Mouse (Mus musculus): ENCODE data around the gene Lrcol1. TPM values are rescaled to one million over a fixed set of nuclear protein-coding genes. Genes with fewer than 3 reads are reported as not detected.

Lrcol1 gene
- polyA plus RNA-seq, 1 experiment from 2014 or later = not detected

- Histone ChIP-seq H3K27ac (ENCODE audit: low read depth) (no peak overlapping the region), H3K4me3 (ENCODE audit: low read depth, low read length) (no peak overlapping the region), H3K4me2 (ENCODE audit: low read depth, low read length) (no peak overlapping the region), H3K9me3 (ENCODE audit: low read length) (no peaks in the 10 kb centered on the region), H3K4me1 (ENCODE audit: insufficient read depth) (no peaks in the 10 kb centered on the region), H3K9ac (replicated peaks) (no peak overlapping the region), H3K27me3 (ENCODE audit: insufficient read depth, low read length) (no peaks in the 10 kb centered on the region), H3K36me3 (replicated peaks; ENCODE audit: insufficient read depth, low read length) (peaks cover 22% of the 10 kb centered on the region)
- WGBS (ENCODE audit: insufficient replicate concordance) = 81% methylated on average over 4 of the region's 4 CpGs
- TF ChIP-seq EP300 (IDR thresholded peaks at IDR 0.05; ENCODE audit: low read depth) (no peak), CTCF (IDR thresholded peaks at IDR 0.05; ENCODE audit: low read depth) (no peak)
- ATAC-seq = no peak
- DNase-seq = no peak
These were observed 35.3 kb downstream of the Lrcol1 start for GRCm38 (mm10) chr5:110379823-110380222.

- no peak overlapping the region for H3K4me3 ChIP-seq (ENCODE audit: low read depth, low read length)
- 77% methylated on average over 6 of the region's 6 CpGs for WGBS (ENCODE audit: insufficient replicate concordance)
- peaks cover 7% of the 10 kb centered on the region; the same call in 1 of the 2 replicates for H3K27me3 ChIP-seq (ENCODE audit: insufficient read depth, low read length)
- H3K4me1 ChIP-seq (ENCODE audit: insufficient read depth) = peaks cover 5% of the 10 kb centered on the region; the same call in 1 of the 2 replicates
- H3K9me3 ChIP-seq (ENCODE audit: low read length) = no peaks in the 10 kb centered on the region
- H3K9ac ChIP-seq (replicated peaks) = no peak overlapping the region
- ATAC-seq (no peak), DNase-seq (no peak)
- no peak overlapping the region for H3K27ac ChIP-seq (ENCODE audit: low read depth)
- no peaks in the 10 kb centered on the region for H3K36me3 ChIP-seq (replicated peaks; ENCODE audit: insufficient read depth, low read length)
- TF ChIP-seq EP300 (IDR thresholded peaks at IDR 0.05; ENCODE audit: low read depth) (no peak), CTCF (IDR thresholded peaks at IDR 0.05; ENCODE audit: low read depth) (no peak)
- H3K4me2 ChIP-seq (ENCODE audit: low read depth, low read length) = no peak overlapping the region
These were observed 40.0 kb downstream of the Lrcol1 start for GRCm38 (mm10) chr5:110384491-110384890.

GRCm38 (mm10) chr5:110385263-110385662 lies 40.7 kb downstream of the Lrcol1 start:
- Histone ChIP-seq H3K27me3 (ENCODE audit: insufficient read depth, low read length) (peaks cover 7% of the 10 kb centered on the region; the same call in 1 of the 2 replicates), H3K4me3 (ENCODE audit: low read depth, low read length) (no peak overlapping the region), H3K27ac (ENCODE audit: low read depth) (no peak overlapping the region), H3K4me1 (ENCODE audit: insufficient read depth) (peaks cover 5% of the 10 kb centered on the region; the same call in 1 of the 2 replicates), H3K9ac (replicated peaks) (no peak overlapping the region), H3K36me3 (replicated peaks; ENCODE audit: insufficient read depth, low read length) (no peaks in the 10 kb centered on the region), H3K9me3 (ENCODE audit: low read length) (no peaks in the 10 kb centered on the region), H3K4me2 (ENCODE audit: low read depth, low read length) (peak overlapping the region; percentile 6; the same call in 1 of the 2 replicates)
- ATAC-seq (no peak), DNase-seq (no peak)
- WGBS (ENCODE audit: insufficient replicate concordance) = 67% methylated on average over 4 of the region's 4 CpGs
- no peak for TF ChIP-seq EP300 (IDR thresholded peaks at IDR 0.05; ENCODE audit: low read depth)
- no peak for TF ChIP-seq CTCF (IDR thresholded peaks at IDR 0.05; ENCODE audit: low read depth)

GRCm38 (mm10) chr5:110386371-110387330 lies 42.1 kb downstream of the Lrcol1 start:
- H3K4me1 ChIP-seq (ENCODE audit: insufficient read depth) = peaks cover 5% of the 10 kb centered on the region; the same call in 1 of the 2 replicates
- peak overlapping the region; percentile 47 for H3K4me3 ChIP-seq (ENCODE audit: low read depth, low read length)
- H3K27ac ChIP-seq (ENCODE audit: low read depth) = no peak overlapping the region
- WGBS (ENCODE audit: insufficient replicate concordance) = 4% methylated on average over 90 of the region's 90 CpGs
- peak; percentile 67 for DNase-seq
- peak overlapping the region; percentile 41; the same call in 1 of the 2 replicates for H3K9ac ChIP-seq (replicated peaks)
- peak overlapping the region; percentile 75 for H3K4me2 ChIP-seq (ENCODE audit: low read depth, low read length)
- H3K27me3 ChIP-seq (ENCODE audit: insufficient read depth, low read length) = peaks cover 7% of the 10 kb centered on the region; the same call in 1 of the 2 replicates
- H3K36me3 ChIP-seq (replicated peaks; ENCODE audit: insufficient read depth, low read length) = no peaks in the 10 kb centered on the region
- ATAC-seq = peak; percentile 79
- no peak for TF ChIP-seq CTCF (IDR thresholded peaks at IDR 0.05; ENCODE audit: low read depth)
- no peak for TF ChIP-seq EP300 (IDR thresholded peaks at IDR 0.05; ENCODE audit: low read depth)
- H3K9me3 ChIP-seq (ENCODE audit: low read length) = no peaks in the 10 kb centered on the region

- H3K27ac ChIP-seq (ENCODE audit: low read depth) = no peak overlapping the region
- ATAC-seq (no peak), DNase-seq (no peak)
- H3K4me1 ChIP-seq (ENCODE audit: insufficient read depth) = peaks cover 5% of the 10 kb centered on the region; the same call in 1 of the 2 replicates
- 30% methylated on average over 8 of the region's 8 CpGs for WGBS (ENCODE audit: insufficient replicate concordance)
- H3K4me3 ChIP-seq (ENCODE audit: low read depth, low read length) = peak overlapping the region; percentile 47
- H3K36me3 ChIP-seq (replicated peaks; ENCODE audit: insufficient read depth, low read length) = 0 out of 2 replicates have a peak, but pooled peaks cover 2% of the 10 kb centered on the region
- peaks cover 7% of the 10 kb centered on the region; the same call in 1 of the 2 replicates for H3K27me3 ChIP-seq (ENCODE audit: insufficient read depth, low read length)
- H3K9me3 ChIP-seq (ENCODE audit: low read length) = no peaks in the 10 kb centered on the region
- TF ChIP-seq CTCF (IDR thresholded peaks at IDR 0.05; ENCODE audit: low read depth) (no peak), EP300 (IDR thresholded peaks at IDR 0.05; ENCODE audit: low read depth) (no peak)
- 0 out of 2 replicates have a peak overlapping the region, but pooled peaks have one; percentile 11 for H3K9ac ChIP-seq (replicated peaks)
- peak overlapping the region; percentile 75 for H3K4me2 ChIP-seq (ENCODE audit: low read depth, low read length)
These were observed 42.8 kb downstream of the Lrcol1 start for GRCm38 (mm10) chr5:110387332-110387731.

GRCm38 (mm10) chr5:110390631-110391030 lies 46.1 kb downstream of the Lrcol1 start:
- H3K9me3 ChIP-seq (ENCODE audit: low read length) = no peaks in the 10 kb centered on the region
- no peak overlapping the region for H3K27ac ChIP-seq (ENCODE audit: low read depth)
- no peak overlapping the region for H3K4me3 ChIP-seq (ENCODE audit: low read depth, low read length)
- DNase-seq (no peak), ATAC-seq (no peak)
- 79% methylated on average over 4 of the region's 4 CpGs for WGBS (ENCODE audit: insufficient replicate concordance)
- peaks cover 10% of the 10 kb centered on the region; the same call in 1 of the 2 replicates for H3K4me1 ChIP-seq (ENCODE audit: insufficient read depth)
- H3K36me3 ChIP-seq (replicated peaks; ENCODE audit: insufficient read depth, low read length) = 0 out of 2 replicates have a peak, but pooled peaks cover 2% of the 10 kb centered on the region
- H3K9ac ChIP-seq (replicated peaks) = no peak overlapping the region
- H3K4me2 ChIP-seq (ENCODE audit: low read depth, low read length) = no peak overlapping the region
- no peak for TF ChIP-seq EP300 (IDR thresholded peaks at IDR 0.05; ENCODE audit: low read depth)
- no peak for TF ChIP-seq CTCF (IDR thresholded peaks at IDR 0.05; ENCODE audit: low read depth)
- H3K27me3 ChIP-seq (ENCODE audit: insufficient read depth, low read length) = peaks cover 7% of the 10 kb centered on the region; the same call in 1 of the 2 replicates

Measured in liver, postnatal 0 days (tissue).